Mouse (Mus musculus) kidney, embryonic 14.5 days (tissue): ENCODE measurements around the gene Rps25. TPM values are rescaled to one million over a fixed set of nuclear protein-coding genes. Genes with fewer than 3 reads are reported as not detected.
"Not testable (repeated sequence)": the region's sequence is repeated elsewhere in the genome, so short reads cannot be mapped to it uniquely, and the experiment has no call there.

Source experiments
- ATAC-seq: fragments of 200-750 bp; cut with Nextera tagmentation; 2 replicates; pipeline ENCODE4 v1.8.0; 2017; ENCODE audit warnings: moderate number of reproducible peaks, mild to moderate bottlenecking, moderate TSS enrichment, moderate library complexity; ENCODE audit not compliant: low FRiP score, low TSS enrichment
- H3K27ac ChIP-seq: fragments of 300-500 bp; sonication (generic); 2 replicates; pipeline ENCODE4 v1.5.1; 2014; ENCODE audit warnings: low read depth, mild to moderate bottlenecking, low read length, moderate library complexity, mixed read lengths
- H3K27me3 ChIP-seq: fragments of 300-500 bp; sonication (generic); 2 replicates; pipeline ENCODE4 v1.6.1; 2014; ENCODE audit warnings: mild to moderate bottlenecking, low read length; ENCODE audit not compliant: control insufficient read depth, insufficient read depth
- H3K36me3 ChIP-seq: fragments of 300-500 bp; sonication (generic); 2 replicates; pipeline ENCODE4 v1.6.1; 2014; ENCODE audit warnings: low read length, mixed read lengths; ENCODE audit not compliant: control insufficient read depth, insufficient read depth
- H3K4me1 ChIP-seq: fragments of 300-500 bp; sonication (generic); 2 replicates; pipeline ENCODE4 v1.6.1; 2014; ENCODE audit warnings: low read length, mixed read lengths; ENCODE audit not compliant: control insufficient read depth, insufficient read depth
- H3K4me2 ChIP-seq: fragments of 300-500 bp; sonication (generic); replicated peaks from 2 replicates; pipeline ENCODE4 v1.6.1; 2014; ENCODE audit warnings: low read depth, mild to moderate bottlenecking, low read length
- H3K4me3 ChIP-seq: fragments of 300-500 bp; sonication (generic); 2 replicates; pipeline ENCODE4 v1.5.1; 2014; ENCODE audit warnings: mild to moderate bottlenecking, low read length
- H3K9ac ChIP-seq: fragments of 300-500 bp; sonication (generic); 2 replicates; pipeline ENCODE4 v1.6.1; 2014; ENCODE audit warnings: low read depth, mild to moderate bottlenecking, low read length, moderate library complexity
- H3K9me3 ChIP-seq: fragments of 300-500 bp; sonication (generic); 2 replicates; pipeline ENCODE4 v1.6.1; 2016; ENCODE audit warnings: low read length; ENCODE audit not compliant: control insufficient read depth
- WGBS: fragments of 180-500 bp; shearing (Covaris S2); extraction: QIAGEN DNeasy Blood & Tissue Kit; methylation state at CpG from one replicate; pipeline ENCODE4 v1.1.7; 2014; 5-methylcytosine and 5-hydroxymethylcytosine counted together
- polyA plus RNA-seq: library from polyadenylated mRNA; unstranded; fragments of >200 nt; fragmentation: Nextera tagmentation; extraction: Ambion mirVana; gene quantifications from 2 replicates; pipeline ENCODE4 v1.2.1, GENCODE M21; 2014

Gene Rps25
- polyA plus RNA-seq, 1 experiment from 2014 or later = 2,593 TPM

GRCm38 (mm10) chr9:44423576-44423975, 16.6 kb downstream of the Rps25 start:
- Histone ChIP-seq H3K9me3 (no peaks in the 10 kb centered on the region), H3K27ac (no peak overlapping the region), H3K9ac (no peak overlapping the region), H3K36me3 (no peaks in the 10 kb centered on the region), H3K27me3 (no peaks in the 10 kb centered on the region), H3K4me2 (no peak overlapping the region), H3K4me1 (no peaks in the 10 kb centered on the region), H3K4me3 (no peak overlapping the region)
- 87% methylated on average over 4 of the region's 4 CpGs for WGBS
- ATAC-seq = no peak

GRCm38 (mm10) chr9:44432577-44433185, 25.7 kb downstream of the Rps25 start:
- no peak for ATAC-seq
- H3K36me3 ChIP-seq = no peaks in the 10 kb centered on the region
- 37% methylated on average over 5 of the region's 5 CpGs for WGBS

GRCm38 (mm10) chr9:44435747-44436146, 28.8 kb downstream of the Rps25 start:
- 85% methylated on average over 6 of the region's 6 CpGs for WGBS

More at GRCm38 (mm10) chr9:44432577-44433185, 25.7 kb downstream of the Rps25 start:
- no peaks in the 10 kb centered on the region for H3K27me3 ChIP-seq
- no peak overlapping the region for H3K4me2 ChIP-seq
- no peak overlapping the region for H3K9ac ChIP-seq
- H3K27ac ChIP-seq = no peak overlapping the region
- no peaks in the 10 kb centered on the region for H3K9me3 ChIP-seq
- no peak overlapping the region for H3K4me3 ChIP-seq
- no peaks in the 10 kb centered on the region for H3K4me1 ChIP-seq

GRCm38 (mm10) chr9:44440961-44441360, 34.0 kb downstream of the Rps25 start, which contains the start of gene Foxr1:
Gene Foxr1, minus strand, starts transcription at chr9:44441136.
- H3K4me1 ChIP-seq = no peaks in the 10 kb centered on the region
- no peak for ATAC-seq
- no peaks in the 10 kb centered on the region for H3K9me3 ChIP-seq
- no peak within 1 kb of the TSS for H3K4me2 ChIP-seq
- no peaks in the 10 kb centered on the region for H3K36me3 ChIP-seq
- H3K27me3 ChIP-seq = no peaks in the 10 kb centered on the region
- H3K9ac ChIP-seq = no peak within 1 kb of the TSS
- no peak within 1 kb of the TSS for H3K27ac ChIP-seq
- no peak within 1 kb of the TSS for H3K4me3 ChIP-seq
- 85% methylated on average over 19 of the region's 19 CpGs for WGBS

More at GRCm38 (mm10) chr9:44435747-44436146, 28.8 kb downstream of the Rps25 start:
- ATAC-seq = no peak
- H3K4me2 ChIP-seq = no peak overlapping the region
- H3K36me3 ChIP-seq = no peaks in the 10 kb centered on the region
- no peaks in the 10 kb centered on the region for H3K4me1 ChIP-seq
- no peak overlapping the region for H3K9ac ChIP-seq
- no peaks in the 10 kb centered on the region for H3K27me3 ChIP-seq
- no peaks in the 10 kb centered on the region for H3K9me3 ChIP-seq
- H3K4me3 ChIP-seq = no peak overlapping the region
- no peak overlapping the region for H3K27ac ChIP-seq

GRCm38 (mm10) chr9:44444402-44445025, 37.6 kb downstream of the Rps25 start:
- ATAC-seq, H3K9ac ChIP-seq, H3K4me1 ChIP-seq, H3K4me2 ChIP-seq, H3K9me3 ChIP-seq, H3K27ac ChIP-seq, H3K4me3 ChIP-seq, H3K36me3 ChIP-seq, H3K27me3 ChIP-seq: not testable (repeated sequence)
- 89% methylated on average over 7 of the region's 7 CpGs for WGBS

- H3K4me3 ChIP-seq = no peak overlapping the region
- no peak for ATAC-seq
These were observed 43.4 kb downstream of the Rps25 start for GRCm38 (mm10) chr9:44450387-44450786.

GRCm38 (mm10) chr9:44454132-44454890, 47.4 kb downstream of the Rps25 start:
- WGBS = 8% methylated on average over 14 of the region's 14 CpGs
- no peak overlapping the region for H3K4me2 ChIP-seq
- H3K9ac ChIP-seq = no peak overlapping the region
- no peaks in the 10 kb centered on the region for H3K36me3 ChIP-seq
- no peak overlapping the region for H3K4me3 ChIP-seq
- no peaks in the 10 kb centered on the region for H3K9me3 ChIP-seq
- H3K4me1 ChIP-seq = peaks cover 3% of the 10 kb centered on the region; the same call in 1 of the 2 replicates
- H3K27me3 ChIP-seq = no peaks in the 10 kb centered on the region
- H3K27ac ChIP-seq = no peak overlapping the region
- peak; percentile 87 for ATAC-seq

More at GRCm38 (mm10) chr9:44450387-44450786, 43.4 kb downstream of the Rps25 start:
- H3K4me2 ChIP-seq = no peak overlapping the region
- H3K9me3 ChIP-seq = no peaks in the 10 kb centered on the region
- no peaks in the 10 kb centered on the region for H3K27me3 ChIP-seq
- H3K36me3 ChIP-seq = no peaks in the 10 kb centered on the region
- H3K27ac ChIP-seq = no peak overlapping the region
- H3K9ac ChIP-seq = no peak overlapping the region
- H3K4me1 ChIP-seq = no peaks in the 10 kb centered on the region

- H3K4me1 ChIP-seq = peaks cover 3% of the 10 kb centered on the region; the same call in 1 of the 2 replicates
- no peak within 1 kb of the TSS for H3K27ac ChIP-seq
- 20% methylated on average over 4 of the region's 4 CpGs for WGBS
- no peak within 1 kb of the TSS for H3K4me2 ChIP-seq
- no peak within 1 kb of the TSS for H3K9ac ChIP-seq
- no peaks in the 10 kb centered on the region for H3K27me3 ChIP-seq
- no peak for ATAC-seq
- no peak within 1 kb of the TSS for H3K4me3 ChIP-seq
- H3K36me3 ChIP-seq = no peaks in the 10 kb centered on the region
- no peaks in the 10 kb centered on the region for H3K9me3 ChIP-seq
These were observed 47.9 kb downstream of the Rps25 start, which contains the start of gene Upk2 for GRCm38 (mm10) chr9:44454891-44455220. Gene Upk2, minus strand, starts transcription at chr9:44454976.
